11 mouse cellular contexts compared by ENCODE assay signal in the genomic region with DNA sequence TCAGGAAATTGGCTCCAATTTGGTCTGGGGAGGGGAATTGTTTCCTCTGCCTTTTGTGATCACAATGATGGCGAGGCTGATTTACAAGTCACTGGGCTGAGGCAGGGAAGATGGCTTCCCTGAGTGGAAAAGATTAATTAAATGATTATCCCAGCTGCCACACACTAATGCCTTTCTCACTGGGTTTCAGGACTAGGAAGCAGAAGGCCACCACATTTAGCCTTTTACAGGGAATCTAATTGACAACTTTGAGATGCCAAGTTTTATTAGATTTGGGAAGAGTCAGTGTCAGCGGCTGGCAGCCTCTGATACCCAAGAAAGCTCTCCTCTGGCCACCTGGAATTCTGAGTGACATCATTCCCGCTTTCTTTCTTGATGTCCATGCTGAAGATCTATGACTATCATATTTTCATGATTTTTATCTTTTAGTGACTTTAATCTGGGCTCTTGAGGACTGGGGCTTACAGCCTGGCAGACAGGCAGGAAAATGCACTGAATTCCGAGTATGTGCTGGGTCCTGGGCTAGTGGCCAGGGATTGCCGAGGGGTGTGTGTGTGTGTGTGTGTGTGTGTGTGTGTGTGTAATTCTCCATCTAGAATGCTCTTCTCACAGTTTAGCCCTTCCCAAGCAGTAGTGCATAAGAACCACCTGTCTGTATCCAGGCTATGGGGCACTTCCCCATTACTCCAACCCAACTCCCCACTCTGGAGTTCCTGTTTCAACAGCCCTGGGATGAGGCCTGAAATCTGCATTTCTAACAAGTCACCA.
A peak's percentile ranks its signal among the peaks of the same experiment; 100 is the strongest.
DNase-seq lines count a peak whose midpoint lies in the region; ATAC-seq lines count a peak whose summit lies in the region.
"Had no signal": no experiment of that assay in that cellular context is flagged by ENCODE, and none has a peak within 500 bp of the region (broad histone marks: within the 10 kb centered on the region; RNA-seq: fewer than 3 reads in every experiment).

No protein-coding gene starts in this region.

- H3K36me3 ChIP-seq in forebrain, embryonic 14.5 days (ENCODE audit: control insufficient read depth, insufficient read depth, low read length), result no peaks in the 10 kb centered on the region
- no peaks in the 10 kb centered on the region for H3K36me3 ChIP-seq in hindbrain, embryonic 13.5 days
- no peaks in the 10 kb centered on the region for H3K36me3 ChIP-seq in neural tube, embryonic 13.5 days
- H3K36me3 ChIP-seq in liver, embryonic 12.5 days, result no peaks in the 10 kb centered on the region
- H3K36me3 ChIP-seq: limb, embryonic 10.5 days had no signal

- 40% methylated on average over 5 of the region's 5 CpGs for WGBS in forebrain, embryonic 14.5 days
- 35% methylated on average over 5 of the region's 5 CpGs for WGBS in hindbrain, embryonic 13.5 days
- WGBS in neural tube, embryonic 13.5 days, result 29% methylated on average over 5 of the region's 5 CpGs
- 48% methylated on average over 5 of the region's 5 CpGs for WGBS in liver, embryonic 12.5 days (ENCODE audit: insufficient replicate concordance)

- H3K4me1 ChIP-seq in forebrain, embryonic 14.5 days (ENCODE audit: control insufficient read depth, insufficient read depth, low read length), result peaks cover 23% of the 10 kb centered on the region
- H3K4me1 ChIP-seq in hindbrain, embryonic 13.5 days (replicated peaks), result peaks cover 54% of the 10 kb centered on the region
- H3K4me1 ChIP-seq in neural tube, embryonic 13.5 days (replicated peaks), result peaks cover 62% of the 10 kb centered on the region
- H3K4me1 ChIP-seq in liver, embryonic 12.5 days, result peaks cover 4% of the 10 kb centered on the region; the same call in 1 of the 2 replicates

- H3K4me2 ChIP-seq in forebrain, embryonic 14.5 days (ENCODE audit: low read length), result no peak overlapping the region
- no peak overlapping the region for H3K4me2 ChIP-seq in hindbrain, embryonic 13.5 days
- H3K4me2 ChIP-seq in neural tube, embryonic 13.5 days, result no peak overlapping the region
- H3K4me2 ChIP-seq in liver, embryonic 12.5 days, result no peak overlapping the region

- DNase-seq in left cerebral cortex, postnatal 4 days, result peak; percentile 66
- no peak for DNase-seq in left cerebral cortex, postnatal 36 days (ENCODE audit: low spot score in 2 of 2)
- peak; percentile 64 for DNase-seq in forebrain, embryonic 14.5 days (ENCODE audit: low spot score)
- DNase-seq in right cerebral cortex, postnatal 36 days (ENCODE audit: low spot score in 2 of 2), result no peak
- DNase-seq: adrenal gland, postnatal 25 days; cerebellum, adult 9-10 months had no signal

- intact Hi-C loops in left cerebral cortex, postnatal 4 days (cut with DNase I), result no loop called here
- intact Hi-C loops in left cerebral cortex, postnatal 36 days (cut with DNase I), result no loop called here

- H3K9ac ChIP-seq in forebrain, embryonic 14.5 days (ENCODE audit: low read length), result no peak overlapping the region
- 0 out of 2 replicates have a peak overlapping the region, but pooled peaks have one; percentile 8 for H3K9ac ChIP-seq in hindbrain, embryonic 13.5 days
- no peak overlapping the region for H3K9ac ChIP-seq in neural tube, embryonic 13.5 days
- no peak overlapping the region for H3K9ac ChIP-seq in liver, embryonic 12.5 days

- no peaks in the 10 kb centered on the region for H3K27me3 ChIP-seq in forebrain, embryonic 14.5 days (replicated peaks; ENCODE audit: control insufficient read depth, insufficient read depth, low read length)
- no peaks in the 10 kb centered on the region for H3K27me3 ChIP-seq in hindbrain, embryonic 13.5 days
- no peaks in the 10 kb centered on the region for H3K27me3 ChIP-seq in neural tube, embryonic 13.5 days
- H3K27me3 ChIP-seq in liver, embryonic 12.5 days (replicated peaks), result peaks cover 33% of the 10 kb centered on the region

- ATAC-seq in forebrain, embryonic 14.5 days, result peak; percentile 64
- ATAC-seq in hindbrain, embryonic 13.5 days (ENCODE audit: low FRiP score), result peak; percentile 43
- peak; percentile 51 for ATAC-seq in neural tube, embryonic 13.5 days (ENCODE audit: low read depth)
- no peak for ATAC-seq in liver, embryonic 12.5 days

- no peak overlapping the region for H3K4me3 ChIP-seq in forebrain, embryonic 14.5 days (ENCODE audit: low read depth, low read length)
- no peak overlapping the region for H3K4me3 ChIP-seq in hindbrain, embryonic 13.5 days
- H3K4me3 ChIP-seq in neural tube, embryonic 13.5 days, result no peak overlapping the region
- no peak overlapping the region for H3K4me3 ChIP-seq in liver, embryonic 12.5 days
- H3K4me3 ChIP-seq: erythroblast, embryonic 14.5 days; limb, embryonic 10.5 days had no signal

- H3K9me3 ChIP-seq in forebrain, embryonic 14.5 days (replicated peaks; ENCODE audit: control insufficient read depth, low read length), result no peaks in the 10 kb centered on the region
- H3K9me3 ChIP-seq in hindbrain, embryonic 13.5 days, result no peaks in the 10 kb centered on the region
- H3K9me3 ChIP-seq in neural tube, embryonic 13.5 days, result no peaks in the 10 kb centered on the region
- no peaks in the 10 kb centered on the region for H3K9me3 ChIP-seq in liver, embryonic 12.5 days (replicated peaks)
- H3K9me3 ChIP-seq: limb, embryonic 10.5 days had no signal

- peak overlapping the region; percentile 29; the same call in 1 of the 2 replicates for H3K27ac ChIP-seq in forebrain, embryonic 14.5 days (ENCODE audit: low read depth, low read length)
- peak overlapping the region; percentile 85 for H3K27ac ChIP-seq in hindbrain, embryonic 13.5 days
- peak overlapping the region; percentile 81 for H3K27ac ChIP-seq in neural tube, embryonic 13.5 days (replicated peaks)
- no peak overlapping the region for H3K27ac ChIP-seq in liver, embryonic 12.5 days

Comparison
In these comparisons a context has a peak if more than half of its experiments do, and no peak if none do; other contexts are left out.
1. DNase-seq: peak in left cerebral cortex, postnatal 4 days (single experiment) and forebrain, embryonic 14.5 days (single experiment); none in left cerebral cortex, postnatal 36 days (0 of 2) and right cerebral cortex, postnatal 36 days (0 of 2).